Mouse (Mus musculus) kidney, adult 2 months (tissue): ENCODE measurements around the gene Pan3. TPM values are rescaled to one million over a fixed set of nuclear protein-coding genes. Genes with fewer than 3 reads are reported as not detected.

ENCODE experiments used
- DNase-seq: peaks from one replicate; pipeline ENCODE4 v3.0.0; 2021
- H3K27ac ChIP-seq: fragments of 200-500 bp; 2 replicates; pipeline ENCODE4 v1.5.1; 2012; ENCODE audit warnings: low read depth, low read length, control low read depth, inconsistent platforms; ENCODE audit not compliant: insufficient read depth
- H3K27me3 ChIP-seq: fragments of 200-500 bp; replicated peaks from 2 replicates; pipeline ENCODE4 v1.6.1; 2012; ENCODE audit warnings: mild to moderate bottlenecking, moderate library complexity, low read length, inconsistent platforms; ENCODE audit not compliant: control insufficient read depth, insufficient read depth
- H3K36me3 ChIP-seq: fragments of 200-500 bp; 2 replicates; pipeline ENCODE4 v1.6.1; 2012; ENCODE audit warnings: mild to moderate bottlenecking, moderate library complexity, low read length, inconsistent platforms; ENCODE audit not compliant: control insufficient read depth, insufficient read depth
- H3K4me1 ChIP-seq: fragments of 200-500 bp; 2 replicates; pipeline ENCODE4 v1.6.1; 2011; ENCODE audit warnings: low read length; ENCODE audit not compliant: control insufficient read depth, insufficient read depth
- H3K4me3 ChIP-seq: fragments of 200-500 bp; 2 replicates; pipeline ENCODE4 v1.5.1; 2011; ENCODE audit warnings: mild to moderate bottlenecking, low read depth, low read length, control low read depth; ENCODE audit not compliant: insufficient read depth
- CTCF ChIP-seq: fragments of 200-500 bp; conservative IDR thresholded peaks from 2 replicates; pipeline ENCODE4 v1.5.1; 2011; ENCODE audit warnings: low read depth, mild to moderate bottlenecking, control low read depth, low read length, moderate library complexity, mixed read lengths; ENCODE audit not compliant: insufficient read depth, insufficient read length
- POLR2A ChIP-seq: fragments of 200-500 bp; IDR thresholded peaks from one replicate; pipeline ENCODE4 v1.6.1; 2011; ENCODE audit warnings: low read depth, low read length, control low read depth
- WGBS: fragments of 180-500 bp; shearing (Covaris S2); methylation state at CpG from one replicate; pipeline ENCODE4 v1.1.7; 2018; 5-methylcytosine and 5-hydroxymethylcytosine counted together
- polyA plus RNA-seq: library from polyadenylated mRNA; depleted of rRNA; stranded (reverse); fragments of >200 nt; gene quantifications from 2 replicates; pipeline ENCODE4 v1.2.3, GENCODE M21; 2012

Pan3 gene
- polyA plus RNA-seq, 1 experiment: 47.2 TPM

DNA sequence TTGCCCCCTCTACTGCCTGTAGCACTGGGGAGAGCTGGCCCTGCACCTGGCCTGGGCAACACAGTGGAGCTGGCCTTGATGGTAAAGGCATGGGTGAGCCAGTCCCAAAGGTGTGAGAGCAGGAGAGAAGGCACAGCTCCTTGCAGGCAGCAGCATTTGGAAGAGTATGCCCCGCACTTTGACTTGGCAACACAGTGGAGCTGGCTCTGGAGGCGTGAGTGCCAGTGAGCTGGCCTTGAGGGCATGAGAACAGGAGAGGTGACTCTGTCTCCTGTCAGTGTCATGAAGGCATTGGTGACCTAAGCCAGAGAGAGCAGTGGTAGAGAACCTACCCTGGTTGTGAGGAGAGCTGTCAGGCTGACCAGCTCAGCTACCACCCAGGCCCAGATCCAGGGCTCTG lies 49.4 kb downstream of the Pan3 start:
- DNase-seq: no peak
- H3K36me3 ChIP-seq: no peaks in the 10 kb centered on the region
- H3K4me1 ChIP-seq: 0 out of 2 replicates have a peak, but pooled peaks cover 5% of the 10 kb centered on the region
- H3K27me3 ChIP-seq: no peaks in the 10 kb centered on the region
- no peak overlapping the region for H3K4me3 ChIP-seq
- no peak overlapping the region for H3K27ac ChIP-seq
- no peak for TF ChIP-seq CTCF
- TF ChIP-seq POLR2A: no peak
- WGBS: 76% methylated on average over 2 of the region's 2 CpGs

DNA sequence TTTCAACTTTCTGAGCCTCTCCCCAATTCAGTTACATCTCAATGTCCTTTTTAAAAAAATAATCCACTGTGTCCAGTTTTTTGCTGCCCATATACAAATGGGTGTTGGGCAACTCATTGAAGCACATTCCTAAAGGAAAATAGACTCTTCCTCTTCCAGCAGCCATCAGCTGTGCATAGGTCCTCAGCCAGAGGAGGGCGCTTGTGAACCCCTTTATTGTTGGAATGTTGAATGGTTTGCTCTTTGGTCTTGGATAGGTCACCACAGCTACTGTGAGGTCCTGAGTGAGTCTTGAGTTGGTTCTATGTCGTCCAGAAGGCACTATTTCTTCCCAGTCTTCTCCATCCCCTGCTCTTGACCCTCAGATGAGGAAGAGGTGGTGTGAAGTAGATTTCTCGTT lies 54.2 kb downstream of the Pan3 start:
- Histone ChIP-seq H3K27me3 (no peaks in the 10 kb centered on the region), H3K27ac (no peak overlapping the region), H3K4me3 (no peak overlapping the region), H3K36me3 (no peaks in the 10 kb centered on the region), H3K4me1 (no peaks in the 10 kb centered on the region; the same call in 1 of the 2 replicates)
- TF ChIP-seq CTCF: peak; percentile 60
- TF ChIP-seq POLR2A: no peak
- WGBS: 53% methylated on average over 3 of the region's 3 CpGs
- peak; percentile 38 for DNase-seq

DNA sequence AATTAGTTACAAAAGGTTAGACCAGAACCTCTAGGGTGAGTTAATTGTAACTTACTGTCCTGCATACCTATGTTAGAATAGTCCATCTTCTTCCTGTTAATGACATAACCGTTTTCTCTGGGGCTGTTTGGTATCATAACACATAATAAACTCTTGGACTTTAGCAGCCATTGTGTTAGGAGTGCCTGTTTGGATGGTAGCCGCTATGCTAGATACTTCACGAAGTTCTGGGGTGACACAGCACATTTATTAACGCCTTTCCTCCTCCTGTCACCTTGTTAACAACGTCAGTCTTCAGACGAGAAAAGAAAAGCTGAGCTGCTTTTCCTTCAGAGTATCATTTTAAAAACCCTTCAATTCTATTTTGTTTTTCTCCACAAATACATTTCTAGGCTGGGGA lies 59.3 kb downstream of the Pan3 start:
- no peak for DNase-seq
- no peaks in the 10 kb centered on the region for H3K27me3 ChIP-seq
- no peak overlapping the region for H3K4me3 ChIP-seq
- peaks cover 6% of the 10 kb centered on the region for H3K4me1 ChIP-seq
- 53% methylated on average over 6 of the region's 6 CpGs for WGBS
- H3K27ac ChIP-seq: peak overlapping the region; percentile 17; the same call in 1 of the 2 replicates
- TF ChIP-seq CTCF (no peak), POLR2A (no peak)
- no peaks in the 10 kb centered on the region; the same call in 1 of the 2 replicates for H3K36me3 ChIP-seq

DNA sequence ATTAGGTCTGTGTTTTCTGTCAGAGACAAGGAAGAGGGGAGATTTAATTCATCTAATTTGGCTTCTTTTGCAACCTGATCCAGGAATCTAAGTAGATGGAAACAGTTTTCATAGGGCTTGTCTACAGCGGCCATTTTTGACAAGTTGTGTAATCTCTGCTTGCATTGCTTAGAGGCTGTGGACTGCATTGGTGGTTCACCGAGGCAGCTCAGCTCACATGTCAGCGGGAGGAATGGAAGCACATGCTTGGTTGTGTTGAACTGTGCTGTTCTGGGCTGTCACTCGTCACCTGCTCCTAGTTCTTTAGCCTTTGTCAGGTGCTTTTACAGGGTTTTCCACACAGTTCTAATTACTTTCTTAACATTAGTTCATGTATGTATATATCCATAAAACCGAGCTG lies 60.9 kb downstream of the Pan3 start:
- Histone ChIP-seq H3K36me3 (no peaks in the 10 kb centered on the region; the same call in 1 of the 2 replicates), H3K27ac (no peak overlapping the region), H3K4me3 (no peak overlapping the region), H3K4me1 (peaks cover 13% of the 10 kb centered on the region), H3K27me3 (no peaks in the 10 kb centered on the region)
- no peak for TF ChIP-seq CTCF
- no peak for TF ChIP-seq POLR2A
- DNase-seq: no peak
- WGBS: 84% methylated on average over 5 of the region's 5 CpGs

DNA sequence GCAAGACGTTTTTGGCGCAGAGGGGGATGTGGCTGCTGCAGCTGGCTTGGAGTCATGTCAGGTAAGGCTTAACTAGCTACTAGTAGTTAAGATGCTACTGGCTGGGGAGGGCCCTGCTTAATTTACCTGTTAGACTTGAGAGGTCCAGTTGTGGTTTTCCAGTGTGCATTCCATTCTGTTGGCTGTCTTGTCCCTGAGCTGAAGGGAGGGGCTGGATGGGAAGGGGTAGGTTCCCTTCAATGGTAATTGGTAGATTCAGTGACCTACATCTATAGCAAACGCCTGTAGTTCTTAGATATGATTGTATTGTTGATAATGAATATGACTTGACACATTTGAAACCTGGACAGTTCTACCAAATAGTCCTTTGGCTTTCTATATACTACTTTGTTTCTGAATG lies 62.5 kb downstream of the Pan3 start:
- WGBS: 82% methylated on average over 3 of the region's 3 CpGs
- no peak for TF ChIP-seq CTCF
- no peak for TF ChIP-seq POLR2A
- DNase-seq: no peak
- Histone ChIP-seq H3K27me3 (no peaks in the 10 kb centered on the region), H3K4me1 (peaks cover 21% of the 10 kb centered on the region), H3K4me3 (no peak overlapping the region), H3K36me3 (no peaks in the 10 kb centered on the region; the same call in 1 of the 2 replicates), H3K27ac (no peak overlapping the region)

DNA sequence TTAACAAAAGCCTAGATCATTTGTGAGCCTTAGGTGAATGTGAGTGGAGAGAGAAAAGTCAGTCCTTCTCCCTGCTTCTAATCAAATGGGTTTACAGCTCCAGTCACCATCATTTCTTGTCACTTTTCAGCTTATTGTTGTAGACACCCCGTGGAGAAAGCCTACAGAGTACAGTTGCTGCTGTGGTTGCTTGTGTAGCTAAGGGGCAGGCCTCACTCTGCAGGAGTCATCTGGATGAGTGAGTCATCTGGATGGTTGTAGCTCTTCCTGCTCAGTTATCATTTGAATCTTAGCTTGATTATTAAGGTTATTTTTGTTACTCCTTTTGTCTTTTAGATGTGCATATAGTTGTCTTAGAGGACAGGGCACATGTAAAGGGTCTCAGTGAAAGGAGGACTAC lies 63.2 kb downstream of the Pan3 start:
- WGBS: 67% methylated on average over 1 of the region's 1 CpGs
- no peaks in the 10 kb centered on the region for H3K27me3 ChIP-seq
- no peak for DNase-seq
- TF ChIP-seq POLR2A (no peak), CTCF (no peak)
- H3K4me1 ChIP-seq: peaks cover 21% of the 10 kb centered on the region
- H3K4me3 ChIP-seq: no peak overlapping the region
- no peaks in the 10 kb centered on the region; the same call in 1 of the 2 replicates for H3K36me3 ChIP-seq
- H3K27ac ChIP-seq: no peak overlapping the region

DNA sequence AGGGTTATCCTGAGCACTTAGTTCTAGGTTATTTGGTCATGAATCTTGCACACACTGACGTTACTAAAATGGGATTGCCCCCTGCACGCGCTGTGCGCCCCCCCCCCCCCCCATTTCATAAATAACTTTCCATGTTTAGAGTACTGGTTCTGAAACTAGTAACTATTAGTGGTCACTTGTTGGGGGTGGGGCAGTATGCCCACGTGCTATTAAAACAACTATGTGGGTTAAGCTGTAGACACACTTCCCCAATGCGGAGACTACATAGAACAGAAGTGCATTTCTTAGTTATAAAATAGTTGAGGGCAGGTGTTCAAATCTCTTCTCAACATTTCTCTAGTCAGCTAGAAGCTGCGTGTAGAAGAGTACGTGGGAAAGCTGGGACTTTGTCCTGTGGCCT lies 63.7 kb downstream of the Pan3 start:
- no peaks in the 10 kb centered on the region; the same call in 1 of the 2 replicates for H3K36me3 ChIP-seq
- 75% methylated on average over 8 of the region's 8 CpGs for WGBS
- peaks cover 21% of the 10 kb centered on the region for H3K4me1 ChIP-seq
- TF ChIP-seq CTCF: no peak
- no peak for TF ChIP-seq POLR2A
- no peak overlapping the region for H3K4me3 ChIP-seq
- no peaks in the 10 kb centered on the region for H3K27me3 ChIP-seq
- no peak for DNase-seq
- H3K27ac ChIP-seq: no peak overlapping the region

DNA sequence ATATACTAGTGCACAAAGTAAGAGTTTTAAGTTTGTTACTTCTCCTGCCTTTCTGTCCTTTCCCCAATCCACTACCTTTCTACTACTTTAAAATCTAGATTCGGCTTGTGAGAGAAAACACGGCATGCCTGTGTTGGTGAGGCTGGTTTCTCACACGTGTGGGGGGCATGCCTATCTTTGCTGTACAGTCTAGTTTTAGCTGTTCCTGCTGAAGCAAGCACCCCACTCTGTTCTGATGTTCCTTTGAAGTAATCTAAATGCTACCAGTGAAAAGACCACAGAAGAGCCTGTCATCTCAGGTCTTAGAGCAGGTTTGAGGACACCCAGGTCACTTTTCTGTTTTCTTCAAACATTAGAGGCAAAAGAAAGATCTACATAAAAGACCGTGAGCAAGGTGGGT lies 64.4 kb downstream of the Pan3 start:
- no peaks in the 10 kb centered on the region; the same call in 1 of the 2 replicates for H3K36me3 ChIP-seq
- no peak for DNase-seq
- no peaks in the 10 kb centered on the region for H3K27me3 ChIP-seq
- TF ChIP-seq POLR2A: no peak
- TF ChIP-seq CTCF: no peak
- H3K27ac ChIP-seq: no peak overlapping the region
- WGBS: 72% methylated on average over 4 of the region's 4 CpGs
- H3K4me1 ChIP-seq: peaks cover 21% of the 10 kb centered on the region
- no peak overlapping the region for H3K4me3 ChIP-seq
